Mouse (Mus musculus) ES-Bruce4 (cell line): ENCODE measurements around the gene Plet1.

Source experiments
- CTCF ChIP-seq: IDR thresholded peaks from one replicate; pipeline ENCODE4 v1.8.1; 2011; ENCODE audit warnings: low read depth, low read length
- EP300 ChIP-seq: IDR thresholded peaks from 2 replicates; pipeline ENCODE4 v1.6.1; 2011; ENCODE audit warnings: low read depth, low read length; ENCODE audit not compliant: insufficient read depth
- POLR2A ChIP-seq: IDR thresholded peaks from one replicate; pipeline ENCODE4 v1.8.1; 2011; ENCODE audit warnings: low read length; ENCODE audit not compliant: insufficient read depth

DNA sequence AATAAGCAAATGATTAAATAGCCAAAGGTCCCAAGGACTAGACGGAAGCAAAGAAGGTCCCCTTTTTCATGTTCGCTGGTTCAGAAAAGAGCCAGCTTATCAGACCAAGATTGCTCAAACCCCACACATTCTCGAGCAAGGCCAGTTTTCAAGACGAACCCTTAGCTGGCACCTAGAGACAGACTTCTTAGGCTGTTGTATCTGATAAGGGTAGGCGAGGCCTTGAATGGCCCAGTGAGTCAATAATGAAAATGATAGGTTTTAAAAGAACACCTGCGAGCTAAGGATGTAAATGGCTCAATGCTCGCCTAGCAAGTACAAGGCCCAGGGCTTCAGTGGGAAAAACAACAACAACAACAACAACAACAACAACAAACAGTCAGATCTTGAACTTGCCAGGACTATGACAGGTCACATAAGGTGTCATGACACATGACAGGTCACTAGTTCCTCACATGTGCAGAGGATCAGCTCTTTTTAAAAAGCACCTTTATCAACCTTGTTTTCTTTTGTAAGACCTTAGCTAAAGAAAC is 42.3 kb downstream of the Plet1 start:
- TF ChIP-seq POLR2A (no peak), CTCF (no peak), EP300 (no peak)
